Mouse (Mus musculus): Measurements from ENCODE around the gene AI481877. TPM values are rescaled to one million over a fixed set of nuclear protein-coding genes. Genes with fewer than 3 reads are reported as not detected.

Gene AI481877
- polyA plus RNA-seq, 1 experiment, result not detected

- H3K4me3 ChIP-seq (replicated peaks), result no peak overlapping the region
- H3K36me3 ChIP-seq (ENCODE audit: control insufficient read depth), result no peaks in the 10 kb centered on the region
- peaks cover 40% of the 10 kb centered on the region for H3K4me1 ChIP-seq (ENCODE audit: control insufficient read depth)
- H3K27me3 ChIP-seq (ENCODE audit: control insufficient read depth), result no peaks in the 10 kb centered on the region
- no peaks in the 10 kb centered on the region for H3K9me3 ChIP-seq (ENCODE audit: control insufficient read depth, low read length)
- TF ChIP-seq GATA1 (IDR thresholded peaks at IDR 0.05; ENCODE audit: low read length), result no peak
- TF ChIP-seq TAL1 (IDR thresholded peaks at IDR 0.05; ENCODE audit: low read length), result no peak
Measured at GRCm38 (mm10) chr4:59000614-59001013, 138.2 kb downstream of the AI481877 start.

GRCm38 (mm10) chr4:58999686-59000085 is 139.1 kb downstream of the AI481877 start:
- TF ChIP-seq TAL1 (IDR thresholded peaks at IDR 0.05; ENCODE audit: low read length), result no peak
- no peak for TF ChIP-seq GATA1 (IDR thresholded peaks at IDR 0.05; ENCODE audit: low read length)
- H3K4me3 ChIP-seq (replicated peaks), result no peak overlapping the region
- H3K27me3 ChIP-seq (ENCODE audit: control insufficient read depth), result no peaks in the 10 kb centered on the region
- no peaks in the 10 kb centered on the region for H3K36me3 ChIP-seq (ENCODE audit: control insufficient read depth)
- H3K9me3 ChIP-seq (ENCODE audit: control insufficient read depth, low read length), result no peaks in the 10 kb centered on the region
- peaks cover 40% of the 10 kb centered on the region for H3K4me1 ChIP-seq (ENCODE audit: control insufficient read depth)

- Histone ChIP-seq H3K27me3 (ENCODE audit: control insufficient read depth) (no peaks in the 10 kb centered on the region), H3K36me3 (ENCODE audit: control insufficient read depth) (no peaks in the 10 kb centered on the region), H3K4me1 (ENCODE audit: control insufficient read depth) (peaks cover 36% of the 10 kb centered on the region), H3K9me3 (ENCODE audit: control insufficient read depth, low read length) (no peaks in the 10 kb centered on the region), H3K4me3 (replicated peaks) (no peak overlapping the region)
- TF ChIP-seq GATA1 (IDR thresholded peaks at IDR 0.05; ENCODE audit: low read length) (no peak), TAL1 (IDR thresholded peaks at IDR 0.05; ENCODE audit: low read length) (no peak)
Measured at GRCm38 (mm10) chr4:58998688-58999087, 140.1 kb downstream of the AI481877 start.

- no peaks in the 10 kb centered on the region for H3K36me3 ChIP-seq (ENCODE audit: control insufficient read depth)
- no peaks in the 10 kb centered on the region for H3K27me3 ChIP-seq (ENCODE audit: control insufficient read depth)
- no peak overlapping the region for H3K4me3 ChIP-seq (replicated peaks)
- peaks cover 37% of the 10 kb centered on the region for H3K4me1 ChIP-seq (ENCODE audit: control insufficient read depth)
- TF ChIP-seq TAL1 (IDR thresholded peaks at IDR 0.05; ENCODE audit: low read length) (no peak), GATA1 (IDR thresholded peaks at IDR 0.05; ENCODE audit: low read length) (no peak)
- no peaks in the 10 kb centered on the region for H3K9me3 ChIP-seq (ENCODE audit: control insufficient read depth, low read length)
Measured at GRCm38 (mm10) chr4:58997081-58997480, 141.7 kb downstream of the AI481877 start.

GRCm38 (mm10) chr4:58995251-58995693 is 143.5 kb downstream of the AI481877 start:
- H3K36me3 ChIP-seq (ENCODE audit: control insufficient read depth), result no peaks in the 10 kb centered on the region
- TF ChIP-seq TAL1 (IDR thresholded peaks at IDR 0.05; ENCODE audit: low read length) (no peak), GATA1 (IDR thresholded peaks at IDR 0.05; ENCODE audit: low read length) (no peak)
- H3K27me3 ChIP-seq (ENCODE audit: control insufficient read depth), result no peaks in the 10 kb centered on the region
- no peaks in the 10 kb centered on the region for H3K9me3 ChIP-seq (ENCODE audit: control insufficient read depth, low read length)
- H3K4me1 ChIP-seq (ENCODE audit: control insufficient read depth), result peaks cover 53% of the 10 kb centered on the region
- no peak overlapping the region for H3K4me3 ChIP-seq (replicated peaks)

GRCm38 (mm10) chr4:58994762-58995161 is 144.0 kb downstream of the AI481877 start, which contains the start of gene Dnajc25:
Gene Dnajc25 (plus strand): TSS chr4:58995062.
- H3K4me3 ChIP-seq (replicated peaks), result no peak within 1 kb of the TSS
- TF ChIP-seq GATA1 (IDR thresholded peaks at IDR 0.05; ENCODE audit: low read length) (no peak), TAL1 (IDR thresholded peaks at IDR 0.05; ENCODE audit: low read length) (no peak)
- no peaks in the 10 kb centered on the region for H3K36me3 ChIP-seq (ENCODE audit: control insufficient read depth)
- H3K9me3 ChIP-seq (ENCODE audit: control insufficient read depth, low read length), result no peaks in the 10 kb centered on the region
- peaks cover 56% of the 10 kb centered on the region for H3K4me1 ChIP-seq (ENCODE audit: control insufficient read depth)
- H3K27me3 ChIP-seq (ENCODE audit: control insufficient read depth), result no peaks in the 10 kb centered on the region

Other genes starting within 250 kb of the AI481877 start
- gene Ecpas, start 226.2 kb downstream of the AI481877 start, polyA plus RNA-seq (2012), result 0.18 and 0.51 TPM in 2 replicates
- not detected in 2 replicates for gene Zkscan16, start 195.4 kb downstream of the AI481877 start, polyA plus RNA-seq (2012)
- gene Ptgr1, start 151.9 kb downstream of the AI481877 start, polyA plus RNA-seq (2012), result 0.04 and 0.10 TPM in 2 replicates
- 0.13 and 0.32 TPM in 2 replicates for gene Dnajc25, start 143.9 kb downstream of the AI481877 start, polyA plus RNA-seq (2012)
- gene Gm20503, start 135.8 kb downstream of the AI481877 start, polyA plus RNA-seq (2012), result 0.41 TPM in 1 of 2 replicates, not detected in the other
- gene Gng10, start 103.9 kb downstream of the AI481877 start, polyA plus RNA-seq (2012), result 0.38 and 0.59 TPM in 2 replicates
- 0.32 and 0.57 TPM in 2 replicates for gene Ugcg, start 50.3 kb upstream of the AI481877 start, polyA plus RNA-seq (2012)